Mouse (Mus musculus) yolk sac, embryonic 10.5 days (tissue): ENCODE results near the gene Sfxn3.

ENCODE experiments used
- DNase-seq: peaks from one replicate; pipeline ENCODE4 v3.0.0-alpha.2; 2017; ENCODE audit warnings: low spot score

Gene Sfxn3

DNA sequence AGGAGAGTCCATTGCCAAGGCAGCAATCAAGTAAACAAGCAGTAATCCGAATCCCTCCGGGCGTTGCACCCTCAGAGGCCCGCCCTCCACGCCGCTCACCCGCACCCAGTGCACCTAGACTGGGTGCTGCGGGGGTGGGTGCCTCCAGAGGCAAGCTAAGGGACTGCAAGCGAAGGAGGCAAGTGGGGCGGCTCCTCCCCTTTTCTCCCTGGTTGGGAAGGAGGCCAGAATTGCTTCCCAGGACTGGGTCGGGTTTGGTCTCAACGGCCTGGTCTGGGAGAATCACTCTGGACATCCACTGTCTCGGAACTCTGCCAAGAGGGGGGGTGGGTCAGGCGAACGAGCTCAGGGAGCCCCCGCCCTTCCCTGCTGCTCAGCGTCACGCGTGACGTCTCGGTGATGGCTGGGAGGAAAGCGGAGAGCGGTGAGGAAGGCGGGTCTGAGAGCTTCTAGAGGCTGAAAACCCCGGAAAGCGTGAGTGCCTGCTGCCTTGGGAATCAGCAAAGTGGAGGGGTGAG, at the start of gene Sfxn3:
TSS of gene Sfxn3 (plus strand) at position 87 of the 518 bp plus-strand sequence.
- DNase-seq = peak; percentile 73

DNA sequence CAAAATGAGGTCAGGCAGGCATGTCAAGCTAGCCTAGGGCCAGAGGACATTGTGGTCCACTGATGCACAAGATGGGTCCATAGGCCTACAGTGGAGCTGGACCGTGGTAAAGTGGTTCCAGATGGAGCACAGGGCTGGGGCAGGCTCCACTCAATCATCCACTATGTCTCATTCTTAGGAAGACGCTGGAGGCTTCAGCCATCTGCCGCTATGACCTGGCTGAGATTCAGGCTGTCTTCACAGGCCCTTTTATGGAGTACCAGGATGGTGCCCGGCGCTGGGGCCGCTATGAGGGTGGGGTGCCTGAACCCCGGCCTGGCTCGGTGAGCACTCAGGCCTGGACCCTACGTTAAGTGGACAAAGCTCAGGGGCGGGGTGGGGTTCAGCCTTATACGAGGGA, 49.5 kb upstream of the Sfxn3 start:
- DNase-seq = no peak

DNA sequence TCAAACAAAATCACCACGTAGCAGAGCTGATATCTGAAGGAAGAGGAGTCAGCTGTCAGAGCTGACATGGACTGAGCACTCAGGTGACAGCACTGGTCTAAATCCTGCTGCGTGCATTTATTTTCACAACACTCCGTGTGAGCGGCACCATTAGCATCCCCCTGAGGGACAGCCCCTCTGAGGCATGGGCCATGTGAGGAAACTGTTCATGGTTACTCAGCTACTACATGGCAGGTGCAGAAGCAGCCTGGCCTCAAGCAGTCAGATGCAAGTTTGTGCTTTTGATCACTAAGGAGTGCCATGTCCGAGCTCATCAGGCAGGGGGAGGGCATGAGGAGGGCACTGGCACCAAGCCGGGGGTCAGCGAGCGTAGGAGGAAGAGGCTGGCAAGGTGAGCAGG, 47.7 kb upstream of the Sfxn3 start:
- DNase-seq = no peak

DNA sequence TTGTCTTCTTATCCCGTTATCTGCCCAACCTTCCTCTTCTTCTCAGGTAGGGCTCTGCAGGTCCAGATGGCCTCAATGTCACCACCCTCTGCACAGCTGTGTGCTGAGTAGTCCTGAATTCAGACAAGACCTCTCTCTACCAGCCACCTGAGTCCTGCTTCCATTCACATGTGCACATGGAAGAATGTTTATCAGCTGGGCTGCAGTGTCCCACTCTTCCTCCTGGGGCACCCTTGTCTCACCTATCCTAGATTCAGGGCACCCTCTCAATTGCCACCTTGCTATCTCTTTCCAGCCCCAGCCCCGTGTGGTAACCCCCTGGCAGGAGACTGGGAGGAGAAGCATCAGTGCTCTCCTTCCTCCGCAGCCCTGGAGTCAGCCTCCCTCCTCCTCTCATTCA, 45.0 kb upstream of the Sfxn3 start:
- DNase-seq = no peak

DNA sequence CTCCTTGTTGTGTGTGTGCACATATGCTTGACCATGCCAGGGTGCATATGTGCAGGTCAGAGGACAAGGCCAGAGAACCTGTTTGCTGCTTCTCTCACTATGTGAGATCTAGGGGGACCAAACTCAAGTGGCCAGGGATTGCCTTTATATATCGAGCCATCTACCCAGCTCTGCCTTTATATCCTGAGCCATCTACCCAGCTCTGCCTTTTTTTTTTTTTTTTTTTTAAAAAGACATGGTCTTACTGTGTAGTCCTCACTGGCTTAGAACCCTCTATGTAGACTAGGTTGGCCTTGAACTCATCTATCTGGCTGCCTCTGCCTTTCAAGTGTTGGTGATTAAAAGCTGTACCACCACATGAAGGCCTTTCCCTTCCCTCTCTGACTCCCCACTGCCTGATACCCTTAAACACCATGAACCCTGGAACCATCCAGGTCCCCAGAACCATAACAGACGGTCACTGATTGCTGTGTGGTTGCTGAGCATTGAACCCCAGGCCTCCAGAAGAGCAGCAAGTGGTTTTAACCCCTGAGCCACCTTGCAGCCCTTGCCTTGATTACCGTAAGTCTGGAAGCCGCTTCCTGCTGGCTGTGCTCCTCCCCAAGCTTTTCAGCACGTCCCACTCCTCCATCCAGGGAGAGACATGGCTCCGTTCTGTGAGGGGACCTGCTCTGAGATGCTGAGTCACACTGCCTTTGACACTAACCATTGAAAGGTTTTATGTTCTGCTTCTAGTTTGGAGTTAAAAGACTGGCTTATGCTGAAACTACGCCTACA, 43.4 kb upstream of the Sfxn3 start:
- DNase-seq = no peak

DNA sequence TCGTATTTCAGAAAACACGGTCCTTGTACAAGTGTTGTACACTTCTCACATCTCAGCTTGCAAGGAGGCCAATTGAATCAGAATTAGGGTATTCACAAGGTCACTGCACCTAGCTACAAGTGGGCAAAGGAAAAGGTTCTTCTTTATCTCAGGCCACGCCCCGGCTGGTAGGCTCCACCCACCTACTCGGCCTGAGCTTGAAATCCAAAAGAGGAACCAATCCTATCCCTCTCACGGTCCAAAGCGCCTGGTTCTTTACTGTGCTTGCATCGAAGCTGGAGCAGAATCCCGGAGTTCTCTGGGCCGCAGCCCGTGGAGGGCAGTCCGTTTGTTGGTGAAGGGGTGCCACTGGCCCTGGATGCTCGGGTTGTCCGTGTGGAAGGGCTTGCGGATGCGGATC, 41.9 kb upstream of the Sfxn3 start, which contains the start of gene Twnk:
TSS of gene Twnk (plus strand) at position 220 of the 400 bp plus-strand sequence.
- peak; percentile 43 for DNase-seq

DNA sequence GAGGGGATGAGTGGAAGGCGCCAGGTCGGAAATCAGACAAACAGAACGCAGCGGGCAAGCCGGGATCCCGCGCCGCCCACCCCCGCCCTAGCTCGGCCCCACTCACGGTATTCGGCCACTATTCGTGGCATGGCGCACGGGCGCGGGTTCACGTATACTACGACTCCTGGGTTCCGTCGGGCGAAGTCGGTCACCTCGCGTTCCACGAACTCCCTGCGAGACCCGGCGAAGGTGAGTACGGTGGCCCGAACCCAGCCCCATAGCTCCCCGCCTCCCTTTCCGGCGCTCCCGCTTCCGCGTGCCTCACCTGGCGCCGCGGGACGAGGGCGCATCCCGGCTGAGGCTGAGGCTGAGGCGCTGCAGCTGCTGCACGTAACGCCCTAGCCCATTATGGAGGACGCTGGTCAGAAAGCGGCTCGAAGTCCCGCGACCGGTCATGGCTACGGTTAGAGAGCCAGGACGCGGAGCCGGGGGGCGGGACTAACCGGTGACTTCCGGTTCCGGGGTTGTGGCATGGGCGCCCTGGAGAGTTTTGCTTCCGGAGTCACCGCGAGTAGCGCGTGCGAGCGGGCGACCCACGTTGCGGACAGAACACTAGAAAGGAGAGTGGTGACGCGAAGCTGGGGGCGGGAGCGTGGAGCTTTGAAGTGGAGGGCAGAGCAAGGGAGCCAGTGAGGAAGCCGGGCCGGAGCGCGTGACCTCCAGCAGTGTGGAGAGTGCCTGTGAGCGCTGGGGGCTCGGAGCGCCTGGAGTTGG, 41.2 kb upstream of the Sfxn3 start, which contains the start of gene Mrpl43:
TSS of gene Mrpl43 (minus strand) at position 486 of the 756 bp plus-strand sequence.
- DNase-seq = peak; percentile 92

DNA sequence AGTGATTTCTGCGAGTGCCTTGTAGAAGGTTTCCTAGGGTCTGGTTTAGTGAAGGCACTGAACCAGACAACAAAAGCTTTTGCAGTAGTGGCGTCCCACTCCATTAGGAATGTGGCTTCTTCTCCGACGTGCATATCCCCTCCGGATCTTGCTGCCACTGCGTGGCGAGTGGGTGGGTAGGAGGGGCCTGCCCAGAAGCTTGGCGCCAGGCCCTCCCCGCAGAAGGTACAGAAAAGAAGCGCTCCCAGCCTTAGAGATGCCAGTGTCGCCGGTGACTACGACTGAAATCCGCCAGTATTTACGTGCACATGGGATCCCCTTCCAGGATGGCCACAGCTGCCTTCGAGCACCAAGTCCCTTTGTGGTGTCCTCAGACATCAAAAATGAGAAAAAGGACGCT, 40.3 kb upstream of the Sfxn3 start:
- no peak for DNase-seq

DNA sequence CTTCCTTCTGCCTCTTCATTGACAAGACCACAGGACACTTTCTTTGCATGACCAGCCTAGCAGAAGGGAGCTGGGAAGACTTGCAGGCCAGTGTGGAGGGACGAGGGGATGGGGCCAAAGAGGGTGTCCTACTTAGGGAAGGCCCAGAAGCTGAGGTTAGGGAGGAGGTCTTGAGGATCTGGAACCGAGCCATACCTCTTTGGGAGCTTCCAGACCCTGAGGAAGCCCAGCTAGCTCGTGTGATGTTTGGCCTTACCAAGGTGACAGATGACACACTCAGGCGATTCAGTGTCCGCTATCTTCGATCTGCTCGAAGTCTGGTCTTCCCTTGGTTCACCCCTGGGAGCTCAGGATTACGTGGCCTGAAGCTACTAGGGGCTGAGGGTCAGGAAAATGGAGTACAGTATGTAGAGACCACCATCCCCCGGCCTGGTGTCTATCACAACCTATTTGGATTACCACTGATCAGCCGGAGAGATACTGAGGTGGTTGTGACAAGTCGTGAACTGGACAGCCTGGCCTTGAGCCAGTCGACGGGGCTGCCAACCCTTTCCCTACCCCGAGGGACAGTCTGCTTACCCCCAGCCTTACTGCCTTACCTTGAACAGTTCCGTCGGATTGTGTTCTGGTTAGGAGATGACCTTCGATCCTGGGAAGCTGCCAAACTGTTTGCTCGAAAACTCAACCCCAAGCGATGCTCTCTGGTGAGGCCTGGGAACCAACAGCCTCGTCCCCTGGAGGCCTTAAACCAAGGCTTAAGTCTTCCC, 39.7 kb upstream of the Sfxn3 start:
- no peak for DNase-seq

DNA sequence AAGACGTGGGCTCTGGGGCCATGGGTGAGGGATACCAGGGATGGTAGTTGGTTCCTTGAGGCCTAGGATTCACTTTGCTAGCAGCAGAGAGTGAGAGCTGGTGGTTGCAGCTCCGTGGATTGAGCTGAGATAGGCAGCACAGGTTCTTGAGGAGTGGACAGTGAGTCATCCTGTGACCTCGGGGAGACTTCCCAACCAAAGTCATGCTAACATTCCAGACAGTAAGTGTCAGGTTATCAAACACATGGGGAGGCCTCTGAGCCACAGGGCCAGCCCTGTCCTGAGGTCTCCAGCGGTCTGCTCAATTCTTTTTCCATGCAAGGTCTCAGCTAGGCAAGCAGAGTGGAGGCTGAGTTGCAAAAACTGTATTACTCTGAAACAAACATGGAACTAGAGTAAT, 36.7 kb upstream of the Sfxn3 start:
- no peak for DNase-seq

DNA sequence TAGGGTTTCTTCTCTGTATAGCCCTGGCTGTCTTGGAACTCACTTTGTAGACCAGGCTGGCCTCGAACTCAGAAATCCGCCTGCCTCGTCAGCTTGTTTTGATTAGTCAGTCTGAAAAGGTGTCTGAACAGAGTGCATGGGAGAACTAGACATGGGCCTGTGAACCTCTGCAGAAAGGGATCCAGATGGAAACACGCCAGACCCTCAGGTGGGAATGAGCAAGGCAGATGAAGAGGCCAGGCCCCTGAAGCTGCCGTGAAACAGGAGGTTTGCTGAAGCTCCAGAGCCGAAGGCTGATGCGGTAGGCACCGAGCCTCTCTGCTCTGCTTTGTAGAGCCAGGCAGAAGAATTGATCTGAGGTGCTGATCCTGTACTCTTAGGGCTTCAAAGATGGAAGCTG, 35.1 kb upstream of the Sfxn3 start:
- no peak for DNase-seq

DNA sequence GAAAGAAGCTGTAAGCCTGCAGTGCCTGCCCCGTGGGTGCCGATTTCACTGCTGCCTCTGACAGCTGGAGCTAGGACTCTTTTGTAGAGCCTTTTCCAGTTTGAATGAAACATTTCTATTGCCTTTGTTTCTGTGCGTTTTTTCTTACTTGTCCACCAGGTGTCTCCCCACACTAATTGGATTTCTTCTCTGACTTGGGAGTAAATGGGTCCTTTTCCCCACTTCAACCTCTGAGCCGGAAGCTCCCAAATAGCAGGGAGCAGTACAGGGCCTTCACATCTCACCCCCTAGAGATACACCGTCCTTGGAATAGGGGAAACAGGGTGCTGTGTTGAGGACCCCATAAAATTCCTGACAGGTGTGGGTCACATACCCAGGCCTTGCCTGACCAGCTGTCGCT, 34.7 kb upstream of the Sfxn3 start:
- no peak for DNase-seq

DNA sequence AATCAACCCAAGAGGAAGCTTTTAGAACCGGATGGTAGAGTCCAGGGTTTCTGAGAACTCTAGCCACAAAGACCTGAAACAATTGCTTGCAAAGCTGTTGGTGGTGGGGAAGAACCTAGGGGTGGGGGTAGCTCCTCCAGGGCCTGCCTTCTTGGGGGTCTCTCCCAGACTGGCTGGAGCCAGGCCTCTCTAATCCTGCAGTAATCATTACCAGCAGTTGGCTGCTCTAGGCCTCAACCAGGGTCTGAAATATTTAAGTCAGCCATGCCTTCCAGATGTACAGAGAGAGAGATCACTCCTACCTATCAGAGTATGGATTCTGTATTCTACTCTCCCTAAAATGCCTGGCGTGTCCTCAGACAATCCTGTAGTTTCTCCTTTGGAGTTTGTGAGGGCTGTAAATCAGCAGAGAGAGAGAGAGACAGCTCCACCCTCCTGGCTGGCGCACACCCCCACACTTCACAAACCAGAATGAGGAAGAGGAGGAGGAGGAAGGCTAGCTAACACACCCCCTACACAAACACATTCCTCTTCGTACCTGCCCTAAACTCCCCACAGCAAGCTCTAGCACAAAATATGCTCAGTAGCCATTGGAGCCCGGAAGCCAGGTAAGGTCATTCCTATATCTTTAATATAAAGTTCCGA, 33.6 kb upstream of the Sfxn3 start:
- DNase-seq = no peak

DNA sequence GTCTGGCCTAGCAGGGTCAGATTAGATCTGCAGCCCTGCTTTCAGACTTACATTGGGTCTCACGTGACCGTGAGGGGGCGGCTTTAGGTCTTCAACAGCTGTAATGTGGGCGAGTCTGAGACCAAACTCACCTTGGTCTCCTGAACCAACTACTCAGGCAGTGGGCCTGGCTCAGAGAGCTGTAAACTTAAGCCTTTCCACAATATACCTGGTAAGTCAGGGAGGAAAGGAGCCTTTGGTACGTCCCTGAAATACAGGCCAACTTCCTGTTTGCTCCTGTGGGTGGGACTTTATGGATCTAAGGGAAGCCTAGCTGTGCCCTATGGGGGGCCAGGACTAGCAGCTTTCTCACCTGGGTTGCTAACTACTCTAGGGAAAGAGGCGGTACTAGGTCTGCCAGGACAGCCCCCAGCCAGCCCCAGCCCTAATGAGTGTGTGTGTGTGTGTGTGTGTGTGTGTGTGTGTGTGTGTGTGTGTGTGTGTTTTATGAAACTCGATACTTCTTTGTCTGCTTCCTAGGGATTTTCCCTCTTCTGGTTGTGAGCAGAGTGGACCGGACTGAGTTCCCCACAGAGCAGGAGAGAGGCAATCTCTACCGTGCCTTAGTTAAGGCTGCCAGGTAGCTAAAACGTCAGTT, 32.9 kb upstream of the Sfxn3 start, which contains the start of gene Lzts2:
TSS of gene Lzts2 (plus strand) at position 80 of the 637 bp plus-strand sequence.
- DNase-seq = peak; percentile 74

DNA sequence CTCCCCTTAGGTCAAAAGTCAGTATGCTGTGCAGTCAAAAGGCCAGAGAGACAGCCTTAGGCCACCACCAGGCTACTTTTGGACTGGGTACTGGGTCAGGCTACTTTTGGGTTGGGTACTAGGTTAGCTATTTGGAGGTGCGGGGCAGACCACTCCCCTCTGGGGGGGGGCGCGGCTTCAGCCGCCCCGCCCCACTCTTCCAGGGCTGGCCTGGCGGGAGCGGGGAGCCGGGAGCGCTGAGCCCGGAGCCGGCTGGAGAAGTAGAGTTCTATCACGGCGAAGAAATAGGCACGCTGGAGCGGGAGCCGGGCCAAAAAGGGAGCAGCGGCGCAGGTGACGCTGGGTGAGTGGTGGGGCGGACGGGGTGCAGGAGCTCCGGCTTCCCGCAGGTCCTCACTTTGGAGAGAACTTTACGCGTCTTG, 32.3 kb upstream of the Sfxn3 start:
- peak; percentile 73 for DNase-seq

DNA sequence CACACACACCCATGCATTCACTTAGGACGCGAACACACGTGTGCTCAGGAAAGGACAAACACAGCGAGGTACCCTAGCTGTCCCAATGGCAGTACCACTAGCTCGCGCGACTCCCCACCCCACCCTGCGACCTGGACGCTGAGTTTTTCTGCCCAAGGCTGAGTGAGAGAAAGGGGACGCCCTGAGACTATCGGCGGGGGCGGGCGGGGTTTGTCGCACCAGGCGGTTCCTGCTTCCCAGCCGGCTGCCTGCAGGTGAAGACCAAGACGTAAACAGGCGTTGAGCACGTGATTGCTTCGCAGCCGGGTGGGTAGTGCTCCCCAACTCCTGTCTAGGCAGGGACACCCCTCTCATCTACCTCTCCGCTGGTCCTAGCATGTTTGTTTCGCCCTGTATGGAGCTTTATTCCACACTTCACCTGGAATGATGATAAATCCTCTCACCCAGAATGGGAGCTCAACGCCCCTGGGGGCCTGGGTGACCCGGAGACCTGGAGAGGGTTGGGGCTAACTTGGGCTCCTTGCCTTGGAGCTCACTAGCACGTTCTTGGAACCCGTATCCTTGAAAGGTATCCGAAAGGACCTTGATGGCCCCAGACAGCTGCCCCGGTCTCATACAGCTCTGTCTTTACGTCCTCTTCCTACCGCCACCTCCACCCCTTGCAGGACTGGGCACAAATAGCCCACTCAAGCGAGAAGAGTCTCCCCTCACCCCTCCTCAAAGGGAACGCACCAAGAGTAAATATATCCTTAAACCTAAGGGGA, 31.6 kb upstream of the Sfxn3 start:
- DNase-seq = peak; percentile 72

DNA sequence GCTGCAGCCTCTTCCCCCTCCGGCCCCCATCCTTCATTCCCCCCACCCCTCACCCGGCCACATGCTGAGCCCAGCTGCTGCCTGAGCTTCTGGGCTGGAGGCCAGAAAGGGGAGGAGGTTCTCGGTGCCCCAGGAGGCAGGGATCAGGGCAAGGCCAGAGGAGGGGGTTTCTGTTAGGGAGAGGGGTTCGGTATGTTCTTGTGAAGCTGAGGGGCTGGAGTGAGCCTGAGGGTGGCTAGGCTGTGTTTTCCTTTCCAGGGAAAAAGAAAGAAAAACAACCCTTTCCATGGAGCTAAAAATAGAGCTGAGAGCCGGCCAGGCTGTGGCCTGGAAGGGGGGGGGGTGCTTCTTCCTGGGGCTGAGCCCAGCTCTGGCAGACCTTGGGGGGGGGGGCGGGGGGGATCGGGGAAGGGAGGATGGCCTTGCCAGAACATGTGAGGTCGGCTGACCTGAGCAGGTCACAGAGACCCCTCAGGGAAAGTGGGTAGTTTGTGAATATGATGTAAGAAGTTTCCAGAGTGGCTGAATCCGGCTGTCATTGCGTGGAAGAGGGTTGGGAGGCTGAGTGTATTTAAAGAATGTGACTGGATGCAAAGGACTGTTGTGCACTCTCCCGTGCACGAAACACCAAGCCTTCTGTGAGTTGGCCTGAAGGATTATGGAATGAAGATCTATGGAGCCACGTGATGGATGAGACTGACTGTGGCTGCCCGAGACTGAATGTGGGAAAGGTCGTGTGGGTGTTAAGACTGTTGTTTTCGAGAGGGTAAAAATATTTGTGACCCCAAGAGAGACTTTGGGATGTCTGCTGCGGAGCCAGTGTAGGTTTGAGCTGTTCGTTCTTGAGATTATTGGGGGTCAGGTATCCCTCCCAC, 30.7 kb upstream of the Sfxn3 start:
- peak; percentile 86 for DNase-seq

DNA sequence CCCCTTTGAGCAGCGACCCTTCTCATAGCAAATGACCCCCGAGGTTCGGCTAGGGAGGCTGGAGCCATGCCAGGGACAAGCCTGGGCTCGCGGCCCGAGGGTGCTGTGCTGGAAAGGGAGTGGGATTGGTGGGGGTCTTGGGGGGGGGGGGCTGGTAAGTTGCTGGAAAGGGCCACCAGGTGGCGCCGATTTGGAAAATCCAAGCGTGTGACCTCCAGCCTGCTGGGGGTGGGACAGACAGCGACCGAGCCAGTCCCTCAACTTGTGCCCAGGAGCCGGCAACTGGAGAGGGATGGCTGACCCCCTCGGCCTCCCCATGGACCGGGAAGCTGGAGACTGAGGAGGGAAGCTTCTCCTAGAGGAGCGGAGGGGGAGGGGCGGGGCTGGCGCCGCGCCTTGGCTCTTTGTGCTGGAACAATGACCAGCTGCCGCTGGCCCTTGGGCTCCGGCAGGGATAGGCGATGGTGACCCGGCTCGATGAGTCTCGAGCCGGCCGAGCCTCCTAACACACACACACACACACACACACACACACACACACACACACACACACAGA, 30.0 kb upstream of the Sfxn3 start:
- peak; percentile 87 for DNase-seq

DNA sequence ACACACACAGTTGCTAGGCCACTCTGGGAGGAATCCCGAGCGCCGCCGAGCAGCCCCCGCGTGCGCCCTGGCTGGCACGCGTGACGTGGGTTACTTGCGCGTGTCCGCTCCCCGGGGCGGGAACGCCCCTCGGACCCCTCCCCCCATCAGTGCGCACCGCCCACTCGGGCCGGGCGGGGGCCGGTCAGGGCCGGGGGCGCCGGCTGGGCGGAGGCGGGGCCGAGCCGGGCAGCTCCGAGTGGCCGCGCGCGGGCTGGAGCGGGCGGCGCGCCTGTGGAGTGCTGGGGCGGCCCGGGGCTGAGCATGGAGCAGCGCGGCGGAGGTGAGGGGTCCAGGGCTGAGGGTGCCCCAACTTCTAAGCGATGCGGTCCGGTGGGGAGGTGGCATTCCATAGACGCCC, 29.4 kb upstream of the Sfxn3 start:
- peak; percentile 86 for DNase-seq
